Mouse (Mus musculus) myocyte (in vitro differentiated cells): Measurements from ENCODE around the gene Mpc2.

Experiments
- E2F4 ChIP-seq: IDR thresholded peaks from one replicate; pipeline ENCODE4 v1.6.1; 2011; ENCODE audit warnings: mild to moderate bottlenecking, control low read depth, moderate library complexity; ENCODE audit not compliant: insufficient read depth
- MYOG ChIP-seq, 3 experiments: IDR thresholded peaks; one replicate each; pipeline ENCODE4 v1.6.1; 2011; ENCODE audit warnings: control low read depth in 2 of 3, low read depth in 2 of 3, mild to moderate bottlenecking in 2 of 3; ENCODE audit not compliant: insufficient read length in 2 of 3, control insufficient read depth in 1 of 3, insufficient read depth in 1 of 3
- POLR2A ChIP-seq: IDR thresholded peaks from one replicate; pipeline ENCODE4 v1.6.1; 2011; ENCODE audit warnings: low read depth, mild to moderate bottlenecking, control low read depth, moderate library complexity; ENCODE audit not compliant: insufficient read length
- TCF12 ChIP-seq: IDR thresholded peaks from one replicate; pipeline ENCODE4 v1.6.1; 2011; ENCODE audit warnings: mild to moderate bottlenecking, control low read depth; ENCODE audit not compliant: poor library complexity, insufficient read depth, severe bottlenecking

DNA sequence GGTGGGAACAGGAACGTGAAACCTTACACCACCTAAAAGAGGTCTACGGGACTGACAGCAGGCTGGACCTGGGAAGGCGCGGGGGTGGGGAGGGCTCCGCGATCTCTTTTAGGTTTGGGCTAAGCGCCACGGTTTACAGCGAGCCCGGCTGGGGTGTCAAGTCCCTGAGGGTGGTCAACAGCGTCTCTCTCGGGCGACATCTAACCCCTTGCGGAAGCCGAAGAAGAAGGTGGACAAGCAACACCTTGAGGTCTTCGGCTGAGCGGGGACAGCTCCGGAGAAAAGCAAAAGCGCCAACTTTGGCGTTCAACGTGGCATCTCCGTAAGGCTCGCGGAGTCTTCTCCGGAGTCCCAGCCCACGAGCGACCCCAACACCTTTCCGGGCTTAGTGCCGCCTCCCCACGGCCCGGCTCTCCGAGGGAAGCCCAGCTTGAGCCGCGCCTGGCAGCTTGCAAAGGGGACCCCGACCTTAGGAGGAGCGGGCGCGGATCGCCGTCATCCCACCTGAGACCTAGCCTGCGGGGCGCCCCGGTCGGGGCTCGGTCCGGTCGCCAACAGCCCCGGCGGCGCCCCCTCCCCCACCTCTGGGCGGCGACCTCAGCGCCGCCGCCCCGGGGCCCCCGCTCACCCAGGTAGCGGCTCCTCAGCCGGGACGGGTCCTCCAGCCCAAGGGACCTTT lies 795 bp upstream of the Mpc2 start:
- TF ChIP-seq MYOG (IDR thresholded peaks at IDR 0.05; ENCODE audit: control insufficient read depth in 1 of 3, insufficient read depth in 1 of 3, insufficient read length in 2 of 3, low read depth in 2 of 3) (peak in 1 of 3 experiments; percentile 5), POLR2A (no peak), TCF12 (no peak), E2F4 (no peak)
